Mouse (Mus musculus) embryonic facial prominence, embryonic 13.5 days (tissue): ENCODE measurements around the gene Gm21954. TPM values are rescaled to one million over a fixed set of nuclear protein-coding genes. Genes with fewer than 3 reads are reported as not detected.

Experiments
- polyA plus RNA-seq: library from polyadenylated mRNA; unstranded; fragments of >200 nt; fragmentation: Nextera tagmentation; extraction: Ambion mirVana; gene quantifications from 2 replicates; pipeline ENCODE4 v1.2.1, GENCODE M21; 2015

Gene Gm21954
- polyA plus RNA-seq, 1 experiment from 2014 or later, result not detected

Other genes starting within 250 kb of the Gm21954 start
- gene Dclk1, start 229.8 kb downstream of the Gm21954 start, polyA plus RNA-seq, result 56.1 and 60.0 TPM in 2 replicates